8 mouse cellular contexts compared by ENCODE assay signal in the genomic region with DNA sequence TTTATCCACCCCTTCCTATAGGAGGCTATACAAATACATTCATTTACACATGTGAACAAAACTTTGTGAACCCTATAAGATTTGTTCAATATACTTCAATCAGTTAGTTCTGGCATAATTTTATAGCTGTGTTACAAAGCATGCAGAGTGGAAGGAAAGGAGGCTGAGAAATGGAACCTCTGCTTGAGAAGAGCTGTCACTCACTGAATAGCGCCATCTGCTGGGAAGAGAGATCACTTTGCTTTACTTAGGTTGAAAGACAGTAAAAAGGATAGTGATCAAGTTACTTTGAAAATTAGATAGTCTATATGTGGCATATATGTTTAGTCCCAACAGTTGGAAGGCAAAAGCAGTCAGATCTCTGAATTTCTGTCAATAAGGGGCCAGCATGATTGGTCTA.
DNase-seq lines count a peak whose midpoint lies in the region; ATAC-seq and TF ChIP-seq lines count a peak whose summit lies in the region.

No protein-coding gene starts in this region.

- H3K9me3 ChIP-seq in kidney, embryonic 14.5 days (ENCODE audit: control insufficient read depth, low read length), result no peaks in the 10 kb centered on the region
- H3K9me3 ChIP-seq in ES-E14 (ENCODE audit: control insufficient read depth, insufficient read depth, low read depth, low read length), result no peaks in the 10 kb centered on the region
- H3K9me3 ChIP-seq in midbrain, embryonic 12.5 days, result no peaks in the 10 kb centered on the region

- H3K36me3 ChIP-seq in kidney, adult 2 months (ENCODE audit: control insufficient read depth, insufficient read depth, low read length), result no peaks in the 10 kb centered on the region
- no peaks in the 10 kb centered on the region for H3K36me3 ChIP-seq in kidney, embryonic 14.5 days (ENCODE audit: control insufficient read depth, insufficient read depth, low read length)
- no peaks in the 10 kb centered on the region for H3K36me3 ChIP-seq in ES-E14 (ENCODE audit: control insufficient read depth, insufficient read depth, low read length, poor library complexity, severe bottlenecking)
- H3K36me3 ChIP-seq in midbrain, embryonic 12.5 days, result no peaks in the 10 kb centered on the region

- intact Hi-C loops in heart, postnatal 36 days (cut with DNase I), result no loop called here

- no peaks in the 10 kb centered on the region for H3K27me3 ChIP-seq in kidney, adult 2 months (replicated peaks; ENCODE audit: control insufficient read depth, insufficient read depth, low read length)
- H3K27me3 ChIP-seq in kidney, embryonic 14.5 days (ENCODE audit: control insufficient read depth, insufficient read depth, low read length), result no peaks in the 10 kb centered on the region
- no peaks in the 10 kb centered on the region for H3K27me3 ChIP-seq in midbrain, embryonic 12.5 days

- no peak overlapping the region for H3K4me2 ChIP-seq in kidney, embryonic 14.5 days (replicated peaks; ENCODE audit: low read depth, low read length)
- no peak overlapping the region for H3K4me2 ChIP-seq in midbrain, embryonic 12.5 days (replicated peaks)

- H3K27ac ChIP-seq in kidney, adult 2 months (ENCODE audit: insufficient read depth, low read depth, low read length), result no peak overlapping the region
- no peak overlapping the region for H3K27ac ChIP-seq in kidney, embryonic 14.5 days (ENCODE audit: low read depth, low read length)
- H3K27ac ChIP-seq in ES-E14 (ENCODE audit: insufficient read depth, low read depth, low read length, poor library complexity, severe bottlenecking), result no peak overlapping the region
- no peak overlapping the region for H3K27ac ChIP-seq in midbrain, embryonic 12.5 days (replicated peaks)

- no peaks in the 10 kb centered on the region for H3K4me1 ChIP-seq in kidney, adult 2 months (ENCODE audit: control insufficient read depth, insufficient read depth, low read length)
- H3K4me1 ChIP-seq in kidney, embryonic 14.5 days (ENCODE audit: control insufficient read depth, insufficient read depth, low read length), result no peaks in the 10 kb centered on the region
- H3K4me1 ChIP-seq in ES-E14 (ENCODE audit: control insufficient read depth in 2 of 2, insufficient read depth in 2 of 2, low read length in 2 of 2, poor library complexity in 1 of 2), result no peaks in the 10 kb centered on the region
- no peaks in the 10 kb centered on the region for H3K4me1 ChIP-seq in midbrain, embryonic 12.5 days

- H3K4me3 ChIP-seq in kidney, adult 2 months (ENCODE audit: insufficient read depth, low read depth, low read length), result no peak overlapping the region
- no peak overlapping the region for H3K4me3 ChIP-seq in kidney, embryonic 14.5 days (ENCODE audit: low read length)
- no peak overlapping the region for H3K4me3 ChIP-seq in ES-E14 (ENCODE audit: insufficient read depth in 1 of 2, low read depth in 1 of 2, low read length in 2 of 2, poor library complexity in 1 of 2, severe bottlenecking in 1 of 2)
- no peak overlapping the region for H3K4me3 ChIP-seq in midbrain, embryonic 12.5 days

- WGBS in kidney, adult 2 months, result 30% methylated on average over 1 of the region's 1 CpGs
- 15% methylated on average over 1 of the region's 1 CpGs for WGBS in kidney, embryonic 14.5 days
- WGBS in midbrain, embryonic 12.5 days, result 21% methylated on average over 1 of the region's 1 CpGs

- H3K9ac ChIP-seq in kidney, embryonic 14.5 days (ENCODE audit: low read depth, low read length), result no peak overlapping the region
- no peak overlapping the region for H3K9ac ChIP-seq in ES-E14 (ENCODE audit: insufficient read depth, low read depth, low read length, poor library complexity, severe bottlenecking)
- no peak overlapping the region for H3K9ac ChIP-seq in midbrain, embryonic 12.5 days (replicated peaks)

- no peak for TF ChIP-seq POLR2A in kidney, adult 2 months (IDR thresholded peaks at IDR 0.05; ENCODE audit: low read depth, low read length)

- DNase-seq in kidney, adult 2 months, result peak; percentile 15
- peak; percentile 46 for DNase-seq in ES-E14 (ENCODE audit: low read depth, low spot score)
- DNase-seq in adrenal gland, postnatal 36 days, result peak; percentile 3 to 20
- peak; percentile 42 for DNase-seq in hindlimb bud, embryonic 11.5 days (ENCODE audit: extremely low spot score, low read depth, low spot score)
- no peak for DNase-seq in thymus, postnatal 0 days (ENCODE audit: low spot score)
- no peak for DNase-seq in heart, postnatal 36 days

- ATAC-seq in kidney, embryonic 14.5 days (ENCODE audit: low FRiP score, low TSS enrichment), result no peak
- ATAC-seq in midbrain, embryonic 12.5 days (ENCODE audit: low FRiP score, low read depth), result peak; percentile 49; the same call in 1 of the 2 replicates

- in situ Hi-C loops in ES-E14 (cut with MboI; ENCODE audit: low sequenced_read_pairs in 2 of 2, unreplicated experiment in 2 of 2), result no loop called here

- TF ChIP-seq CTCF in kidney, adult 2 months (conservative IDR thresholded peaks at IDR 0.05; ENCODE audit: insufficient read depth, insufficient read length, low read depth, low read length), result peak; percentile 42

TF ChIP-seq in ES-E14, 5 proteins besides CTCF, POLR2A, EP300 and RAD21:
- TF ChIP-seq ZC3H11A (IDR thresholded peaks at IDR 0.05; ENCODE audit: borderline replicate concordance, low read depth, low read length), result 0 out of 2 replicates have a peak, but pooled peaks have one; percentile 3
- no peak for TF ChIP-seq CHD2 (IDR thresholded peaks at IDR 0.05; ENCODE audit: low read depth, low read length)

Comparison
In these comparisons a context has a peak if more than half of its experiments do, and no peak if none do; other contexts are left out.
1. DNase-seq: peak in kidney, adult 2 months (single experiment), ES-E14 (single experiment), adrenal gland, postnatal 36 days (2 of 2) and hindlimb bud, embryonic 11.5 days (single experiment); none in thymus, postnatal 0 days (single experiment) and heart, postnatal 36 days (0 of 2).